Mouse (Mus musculus): ENCODE data around the gene Unc119b. TPM values are rescaled to one million over a fixed set of nuclear protein-coding genes. Genes with fewer than 3 reads are reported as not detected.
"Not testable (repeated sequence)": the region's sequence is repeated elsewhere in the genome, so short reads cannot be mapped to it uniquely, and the experiment has no call there.

The Unc119b gene
- total RNA-seq, 1 experiment = 27.5 TPM

- no peak overlapping the region for H3K9ac ChIP-seq (ENCODE audit: insufficient read depth, low read depth, low read length, poor library complexity, severe bottlenecking)
- in situ Hi-C loops (cut with MboI; ENCODE audit: low sequenced_read_pairs in 2 of 2, unreplicated experiment in 2 of 2) = no loop called here
- H3K4me1 ChIP-seq (ENCODE audit: control insufficient read depth in 2 of 2, insufficient read depth in 2 of 2, low read length in 2 of 2, poor library complexity in 1 of 2) = peaks cover 4 to 11% of the 10 kb centered on the region in 2 experiments
- no peak overlapping the region for H3K27ac ChIP-seq (ENCODE audit: insufficient read depth, low read depth, low read length, poor library complexity, severe bottlenecking)
- no peak overlapping the region for H3K4me3 ChIP-seq (ENCODE audit: insufficient read depth in 1 of 2, low read depth in 1 of 2, low read length in 2 of 2, poor library complexity in 1 of 2, severe bottlenecking in 1 of 2)
- H3K36me3 ChIP-seq (ENCODE audit: control insufficient read depth, insufficient read depth, low read length, poor library complexity, severe bottlenecking) = no peaks in the 10 kb centered on the region
- H3K9me3 ChIP-seq (ENCODE audit: control insufficient read depth, insufficient read depth, low read depth, low read length) = no peaks in the 10 kb centered on the region
- DNase-seq (ENCODE audit: low read depth, low spot score) = no peak
- TF ChIP-seq CHD2 (IDR thresholded peaks at IDR 0.05; ENCODE audit: low read depth, low read length) (no peak), HCFC1 (IDR thresholded peaks at IDR 0.05; ENCODE audit: borderline replicate concordance, insufficient read depth, low read length) (no peak), ZC3H11A (IDR thresholded peaks at IDR 0.05; ENCODE audit: borderline replicate concordance, low read depth, low read length) (no peak), ZNF384 (IDR thresholded peaks at IDR 0.05; ENCODE audit: low read depth, low read length) (no peak), MAFK (IDR thresholded peaks at IDR 0.05; ENCODE audit: insufficient read depth, low read depth, low read length) (no peak)
Observed at GRCm38 (mm10) chr5:115165351-115165750, 30.6 kb upstream of the Unc119b start.

- H3K36me3 ChIP-seq (ENCODE audit: control insufficient read depth, insufficient read depth, low read length, poor library complexity, severe bottlenecking); in situ Hi-C loops (cut with MboI; ENCODE audit: low sequenced_read_pairs in 2 of 2, unreplicated experiment in 2 of 2); H3K27ac ChIP-seq (ENCODE audit: insufficient read depth, low read depth, low read length, poor library complexity, severe bottlenecking); H3K9ac ChIP-seq (ENCODE audit: insufficient read depth, low read depth, low read length, poor library complexity, severe bottlenecking); H3K9me3 ChIP-seq (ENCODE audit: control insufficient read depth, insufficient read depth, low read depth, low read length); DNase-seq (ENCODE audit: low read depth, low spot score); H3K4me3 ChIP-seq (ENCODE audit: insufficient read depth in 1 of 2, low read depth in 1 of 2, low read length in 2 of 2, poor library complexity in 1 of 2, severe bottlenecking in 1 of 2): not testable (repeated sequence)
- H3K4me1 ChIP-seq (ENCODE audit: control insufficient read depth in 2 of 2, insufficient read depth in 2 of 2, low read length in 2 of 2, poor library complexity in 1 of 2) = peaks cover 4 to 13% of the 10 kb centered on the region in 2 experiments
Observed at GRCm38 (mm10) chr5:115164446-115164845, 29.7 kb upstream of the Unc119b start.

GRCm38 (mm10) chr5:115163563-115163962, 28.8 kb upstream of the Unc119b start:
- Histone ChIP-seq H3K27ac (ENCODE audit: insufficient read depth, low read depth, low read length, poor library complexity, severe bottlenecking) (no peak overlapping the region), H3K4me3 (ENCODE audit: insufficient read depth in 1 of 2, low read depth in 1 of 2, low read length in 2 of 2, poor library complexity in 1 of 2, severe bottlenecking in 1 of 2) (peak overlapping the region; percentile 14 to 64; a peak in 3 of 4 replicates), H3K9me3 (ENCODE audit: control insufficient read depth, insufficient read depth, low read depth, low read length) (no peaks in the 10 kb centered on the region), H3K4me1 (ENCODE audit: control insufficient read depth in 2 of 2, insufficient read depth in 2 of 2, low read length in 2 of 2, poor library complexity in 1 of 2) (peaks cover 4 to 10% of the 10 kb centered on the region in 2 experiments; a peak in 3 of 4 replicates), H3K36me3 (ENCODE audit: control insufficient read depth, insufficient read depth, low read length, poor library complexity, severe bottlenecking) (no peaks in the 10 kb centered on the region), H3K9ac (ENCODE audit: insufficient read depth, low read depth, low read length, poor library complexity, severe bottlenecking) (no peak overlapping the region; the same call in 1 of the 2 replicates)
- DNase-seq (ENCODE audit: low read depth, low spot score) = no peak
- TF ChIP-seq ZC3H11A (IDR thresholded peaks at IDR 0.05; ENCODE audit: borderline replicate concordance, low read depth, low read length) = no peak
- no peak for TF ChIP-seq MAFK (IDR thresholded peaks at IDR 0.05; ENCODE audit: insufficient read depth, low read depth, low read length)
- TF ChIP-seq HCFC1 (IDR thresholded peaks at IDR 0.05; ENCODE audit: borderline replicate concordance, insufficient read depth, low read length) = peak; percentile 10; the same call in 1 of the 2 replicates
- TF ChIP-seq CHD2 (IDR thresholded peaks at IDR 0.05; ENCODE audit: low read depth, low read length) = no peak
- in situ Hi-C loops (cut with MboI; ENCODE audit: low sequenced_read_pairs in 2 of 2, unreplicated experiment in 2 of 2) = no loop called here

DNA sequence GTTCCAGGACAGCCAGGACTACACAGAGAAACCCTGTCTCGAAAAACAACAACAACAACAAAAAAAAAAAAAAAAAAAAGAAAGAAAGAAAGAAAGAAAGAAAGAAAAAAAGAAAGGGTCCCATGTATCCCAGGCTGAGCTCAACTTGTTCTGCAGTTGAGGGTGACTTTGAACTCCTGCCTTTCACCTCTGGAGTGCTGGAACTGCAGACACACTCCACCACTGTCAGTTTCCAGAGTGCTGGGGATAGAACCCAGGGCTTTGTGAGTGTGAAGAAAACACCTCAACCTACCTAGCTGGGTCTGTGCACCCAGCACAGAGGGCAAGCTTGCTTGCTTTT, 27.1 kb upstream of the Unc119b start:
- H3K9ac ChIP-seq (ENCODE audit: insufficient read depth, low read depth, low read length, poor library complexity, severe bottlenecking); in situ Hi-C loops (cut with MboI; ENCODE audit: low sequenced_read_pairs in 2 of 2, unreplicated experiment in 2 of 2); DNase-seq (ENCODE audit: low read depth, low spot score); H3K9me3 ChIP-seq (ENCODE audit: control insufficient read depth, insufficient read depth, low read depth, low read length); H3K27ac ChIP-seq (ENCODE audit: insufficient read depth, low read depth, low read length, poor library complexity, severe bottlenecking); H3K4me3 ChIP-seq (ENCODE audit: insufficient read depth in 1 of 2, low read depth in 1 of 2, low read length in 2 of 2, poor library complexity in 1 of 2, severe bottlenecking in 1 of 2); H3K36me3 ChIP-seq (ENCODE audit: control insufficient read depth, insufficient read depth, low read length, poor library complexity, severe bottlenecking); H3K4me1 ChIP-seq (ENCODE audit: control insufficient read depth in 2 of 2, insufficient read depth in 2 of 2, low read length in 2 of 2, poor library complexity in 1 of 2): not testable (repeated sequence)
- peak; percentile 69 for TF ChIP-seq ZNF384 (IDR thresholded peaks at IDR 0.05; ENCODE audit: low read depth, low read length)

DNA sequence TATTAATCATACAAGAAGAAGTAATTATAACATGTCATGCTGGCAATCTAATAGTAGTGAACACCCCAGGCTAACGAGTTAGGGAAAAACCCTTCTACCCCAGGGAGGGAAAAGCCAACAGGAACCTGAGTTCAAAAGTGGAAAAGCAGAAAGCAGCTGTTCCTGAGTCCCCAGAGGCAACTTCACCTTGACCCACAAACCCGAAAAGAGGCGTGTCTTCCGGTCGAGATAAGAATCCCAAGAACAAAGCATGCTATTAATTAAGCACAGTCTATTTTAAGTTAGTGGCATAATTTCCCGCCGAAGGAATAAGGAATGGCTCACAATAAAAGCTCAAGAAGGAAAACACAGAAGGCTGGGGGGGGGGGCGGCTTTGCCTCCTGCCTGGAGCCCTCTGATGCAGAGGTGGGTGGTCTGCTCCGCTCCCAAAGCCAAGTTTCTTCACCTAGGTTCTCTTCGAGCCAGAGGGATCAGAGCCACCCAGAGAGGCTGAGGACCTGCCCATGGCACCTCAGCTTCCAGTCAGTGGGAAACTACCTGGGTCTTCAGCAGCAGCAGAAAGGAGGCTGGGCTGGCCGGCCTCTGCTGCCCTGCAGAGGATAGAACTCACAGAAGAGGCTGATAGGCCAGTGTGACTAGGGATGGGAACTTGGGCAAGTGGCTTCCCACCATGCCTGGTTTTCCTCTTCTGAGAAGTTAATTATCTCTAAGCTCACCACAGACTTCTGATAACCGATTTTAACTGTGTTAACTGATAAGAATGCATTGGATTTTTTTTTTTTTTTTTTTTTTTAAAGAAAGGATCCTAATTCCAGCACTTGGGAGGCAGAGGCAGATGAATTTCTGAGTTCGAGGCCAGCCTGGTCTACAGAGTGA, 26.5 kb upstream of the Unc119b start:
- Histone ChIP-seq H3K27ac (ENCODE audit: insufficient read depth, low read depth, low read length, poor library complexity, severe bottlenecking) (no peak overlapping the region), H3K36me3 (ENCODE audit: control insufficient read depth, insufficient read depth, low read length, poor library complexity, severe bottlenecking) (no peaks in the 10 kb centered on the region), H3K9me3 (ENCODE audit: control insufficient read depth, insufficient read depth, low read depth, low read length) (no peaks in the 10 kb centered on the region), H3K4me1 (ENCODE audit: control insufficient read depth in 2 of 2, insufficient read depth in 2 of 2, low read length in 2 of 2, poor library complexity in 1 of 2) (peaks cover under 1 to 5% of the 10 kb centered on the region in 2 experiments; a peak in 3 of 4 replicates), H3K9ac (ENCODE audit: insufficient read depth, low read depth, low read length, poor library complexity, severe bottlenecking) (peak overlapping the region; percentile 33; the same call in 1 of the 2 replicates), H3K4me3 (ENCODE audit: insufficient read depth in 1 of 2, low read depth in 1 of 2, low read length in 2 of 2, poor library complexity in 1 of 2, severe bottlenecking in 1 of 2) (no peak overlapping the region)
- no peak for TF ChIP-seq ZC3H11A (IDR thresholded peaks at IDR 0.05; ENCODE audit: borderline replicate concordance, low read depth, low read length)
- TF ChIP-seq HCFC1 (IDR thresholded peaks at IDR 0.05; ENCODE audit: borderline replicate concordance, insufficient read depth, low read length) = no peak
- peak; percentile 72 for TF ChIP-seq ZNF384 (IDR thresholded peaks at IDR 0.05; ENCODE audit: low read depth, low read length)
- TF ChIP-seq MAFK (IDR thresholded peaks at IDR 0.05; ENCODE audit: insufficient read depth, low read depth, low read length) = no peak
- no peak for TF ChIP-seq CHD2 (IDR thresholded peaks at IDR 0.05; ENCODE audit: low read depth, low read length)
- no peak for DNase-seq (ENCODE audit: low read depth, low spot score)
- in situ Hi-C loops (cut with MboI; ENCODE audit: low sequenced_read_pairs in 2 of 2, unreplicated experiment in 2 of 2) = no loop called here
